Mouse (Mus musculus) megakaryocyte progenitor cell, adult 5-6 weeks (primary cell): ENCODE data around the gene Pyurf. TPM values are rescaled to one million over a fixed set of nuclear protein-coding genes. Genes with fewer than 3 reads are reported as not detected.

ENCODE experiments used
- ATAC-seq: replicated peaks from 2 replicates; pipeline ENCODE4 v1.8.0; 2016; ENCODE audit warnings: mild to moderate bottlenecking, moderate TSS enrichment, inconsistent platforms; ENCODE audit not compliant: poor library complexity
- total RNA-seq, 2 experiments: library from RNA; stranded (forward) in 1 of 2; stranded (reverse) in 1 of 2; fragments of 157-497, 149-512 nt in 1 of 2; fragments of 200-1000 nt in 1 of 2; gene quantifications; 2 replicates each; pipeline versions ENCODE4 v1.2.3 to v1.2.4; 2015 to 2017

Gene Pyurf
- total RNA-seq (2015): 7.3 and 8.8 TPM in 2 replicates
- 13.1 and 15.8 TPM in 2 replicates for total RNA-seq (2017)

DNA sequence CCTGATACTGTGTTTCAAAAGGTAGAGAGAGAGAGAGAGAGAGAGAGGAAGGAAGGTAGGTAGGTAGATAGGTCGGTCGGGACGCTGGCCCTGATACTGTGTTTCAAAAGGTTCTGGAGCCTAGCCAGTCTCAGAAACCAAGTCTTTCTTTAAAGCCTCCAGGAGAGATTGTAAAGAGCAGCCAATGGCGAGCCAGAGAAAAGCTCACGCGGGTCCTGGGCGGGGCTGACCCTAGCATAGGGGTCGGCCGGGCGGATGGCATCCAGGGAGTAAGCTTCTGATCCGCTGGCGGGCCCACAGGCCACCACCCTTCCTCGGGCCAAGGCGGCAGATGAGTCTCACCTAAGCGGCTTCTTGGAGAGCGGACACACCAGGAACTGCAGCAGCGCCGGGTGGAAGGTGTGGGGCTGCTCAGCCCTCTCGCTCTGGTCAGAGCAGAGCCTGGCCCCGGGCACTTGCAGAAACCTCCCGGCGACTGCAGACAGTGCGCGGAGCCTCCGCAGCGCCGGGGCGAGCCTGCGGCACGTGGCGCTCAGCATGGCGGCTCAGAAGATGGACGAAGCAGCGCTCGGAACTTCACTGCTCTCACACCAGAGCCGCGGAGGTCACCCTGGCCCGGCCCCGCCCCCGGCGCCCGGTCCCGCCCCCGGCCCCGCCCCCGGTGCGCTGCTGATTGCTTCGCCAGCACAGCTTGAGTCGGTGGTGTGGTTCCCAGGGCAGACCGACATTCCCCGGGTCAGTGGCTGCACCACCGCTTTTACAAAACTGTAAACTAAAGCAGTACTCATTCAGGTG is at the start of gene Pyurf:
Gene Pyurf (minus strand): TSS at position 612 of the 795 bp plus-strand sequence.
- ATAC-seq: peak; percentile 95

DNA sequence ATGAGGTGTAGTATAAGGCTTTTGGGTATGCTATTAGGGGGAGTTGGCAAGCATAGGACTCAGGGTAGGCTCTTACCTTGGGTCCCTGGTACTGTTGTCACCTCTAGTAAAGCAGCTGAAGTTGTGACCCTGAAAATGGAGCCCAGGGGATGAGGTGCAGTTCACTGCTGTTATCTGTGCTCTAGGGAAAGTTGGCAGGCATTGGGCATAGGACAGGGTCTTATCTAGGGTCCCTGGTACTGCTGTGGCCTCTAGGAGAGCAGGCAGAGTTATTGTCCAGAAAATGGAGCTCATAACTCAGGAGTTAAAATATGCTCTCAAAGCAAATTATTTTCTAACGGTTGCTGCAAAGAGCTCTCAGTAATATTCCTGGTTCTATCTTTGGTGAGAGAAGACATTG is 29.5 kb upstream of the Pyurf start:
- ATAC-seq: peak; percentile 61

DNA sequence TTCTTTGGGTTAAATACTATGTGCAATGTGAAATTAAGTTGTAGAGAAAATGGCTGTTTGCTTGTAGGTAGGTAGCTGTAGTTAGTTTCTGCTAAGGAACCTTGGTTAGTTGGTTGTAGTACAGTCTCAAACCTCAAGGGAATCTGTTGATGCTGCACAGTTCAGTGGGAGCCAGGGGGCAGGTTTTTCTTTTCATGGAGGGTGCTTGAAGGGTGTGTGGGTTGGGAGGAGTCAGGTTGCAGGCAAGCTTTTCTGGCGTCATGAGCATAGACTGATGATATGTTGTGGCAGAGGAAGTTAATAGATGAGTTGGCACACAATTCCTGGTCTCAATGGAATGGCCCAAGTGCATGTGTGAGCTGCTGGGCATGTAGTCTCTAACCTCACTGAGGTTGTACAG is 19.8 kb upstream of the Pyurf start:
- ATAC-seq: peak; percentile 85

DNA sequence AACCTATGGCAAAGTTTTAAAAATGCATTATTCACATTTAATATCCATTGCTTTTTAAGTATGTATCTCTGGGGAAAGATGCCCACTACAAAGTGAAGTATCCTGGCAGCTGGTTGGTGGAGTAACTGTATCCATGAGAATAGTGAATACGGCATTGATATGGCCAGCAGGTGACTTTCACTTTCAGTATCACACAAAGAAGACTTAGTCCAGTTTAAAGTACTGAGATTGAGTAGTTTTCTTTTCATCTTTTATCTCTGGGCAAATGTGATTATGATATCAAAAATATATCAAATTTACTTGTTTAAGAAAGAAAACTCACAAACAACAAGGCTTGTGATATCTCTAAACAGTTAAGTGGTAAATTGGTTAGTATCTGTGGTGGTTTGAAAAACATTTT is 14.8 kb upstream of the Pyurf start:
- peak; percentile 24; the same call in 1 of the 2 replicates for ATAC-seq

DNA sequence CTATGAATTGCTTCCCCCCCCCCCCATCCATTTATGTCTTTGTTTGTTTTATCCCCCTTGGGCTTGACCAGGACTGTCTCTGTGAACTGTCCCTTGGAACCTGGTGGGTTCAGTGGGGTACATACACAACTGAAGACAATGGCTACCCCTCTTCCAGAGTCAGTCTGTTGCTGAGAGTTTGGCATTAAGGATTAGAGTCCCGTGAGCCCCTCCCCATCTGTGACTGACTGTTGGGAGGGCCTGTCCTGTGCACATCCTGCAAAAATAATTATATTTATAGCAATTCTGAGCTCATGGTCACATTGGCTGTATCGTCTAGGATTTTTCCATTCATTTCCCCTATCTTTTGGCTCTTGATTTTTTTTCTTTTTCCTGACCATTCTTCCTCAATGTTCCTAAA is 11.8 kb upstream of the Pyurf start:
- no peak for ATAC-seq

DNA sequence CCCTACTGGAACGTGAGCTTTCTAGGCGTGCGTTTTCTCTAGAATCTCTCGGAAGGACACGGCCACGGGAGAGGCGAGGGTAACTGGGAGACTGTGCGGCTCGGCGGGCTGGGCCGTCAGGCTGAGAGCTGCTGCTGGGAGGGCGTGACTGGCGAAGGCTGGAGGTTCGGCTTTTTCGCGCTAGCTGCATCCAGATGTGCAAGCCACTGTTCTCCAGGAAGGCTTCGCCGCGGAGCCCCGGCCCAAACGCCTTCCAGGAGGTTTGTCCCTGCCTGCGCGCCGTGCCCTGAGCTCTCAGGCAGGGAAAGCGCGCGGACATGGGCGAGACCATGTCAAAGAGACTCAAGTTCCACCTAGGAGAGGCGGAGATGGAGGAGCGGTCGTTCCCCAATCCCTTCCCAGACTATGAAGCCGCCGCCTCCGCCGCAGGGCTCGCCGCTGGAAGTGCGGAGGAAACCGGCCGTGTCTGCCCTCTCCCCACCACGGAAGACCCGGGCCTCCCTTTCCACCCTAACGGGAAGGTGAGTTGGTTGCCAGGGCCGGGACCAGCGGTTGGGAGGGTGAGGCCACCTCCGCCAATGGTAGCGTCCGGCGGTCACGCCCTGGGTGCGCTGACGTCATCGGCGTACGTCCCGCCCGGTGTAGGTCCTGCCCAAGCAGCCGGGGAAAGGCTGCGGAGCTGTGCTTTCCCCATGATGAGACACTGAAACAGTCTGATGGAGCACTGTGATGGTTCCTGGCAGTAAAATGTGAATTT is 11.0 kb upstream of the Pyurf start:
- ATAC-seq: peak; percentile 89

DNA sequence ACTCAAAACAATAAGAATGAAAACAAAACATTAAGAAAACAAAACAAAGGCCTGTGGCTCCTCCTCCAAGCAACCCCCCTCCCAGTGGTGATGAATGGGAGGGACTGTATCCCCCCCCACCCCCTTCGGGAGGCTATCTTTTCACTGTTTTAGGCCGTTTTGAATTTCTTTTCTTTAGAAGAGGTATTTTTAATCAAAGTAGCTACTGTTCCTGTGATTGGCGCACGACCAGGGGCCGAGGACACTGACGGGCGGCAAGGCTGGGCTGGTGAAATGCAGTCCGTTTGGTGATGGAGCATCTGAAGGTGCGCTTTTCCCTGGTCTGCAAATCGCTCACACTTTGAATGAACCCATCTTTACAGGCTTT is 10.5 kb upstream of the Pyurf start, which contains the start of gene Lancl2:
Gene Lancl2 (plus strand): TSS at position 165 of the 367 bp plus-strand sequence.
- peak; percentile 21 for ATAC-seq

DNA sequence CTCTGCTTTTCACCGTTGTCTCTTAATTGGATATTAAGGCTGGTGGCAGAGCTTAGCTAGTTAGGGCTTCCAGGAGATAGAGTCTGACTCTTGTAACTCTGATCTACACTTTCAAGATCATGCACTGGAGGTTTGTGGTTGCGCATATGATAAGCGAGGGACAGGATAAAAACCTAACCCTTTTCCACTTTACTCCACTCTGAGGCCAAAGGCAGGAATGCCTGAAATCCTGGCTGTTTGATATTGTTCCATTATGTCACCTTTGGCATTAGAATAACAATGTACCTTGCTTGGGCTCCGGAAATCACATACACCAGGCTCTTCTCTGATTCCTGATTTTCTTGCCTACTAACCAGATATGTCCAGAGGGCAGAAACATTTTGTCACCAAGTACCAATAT is 9.8 kb upstream of the Pyurf start:
- ATAC-seq: no peak

DNA sequence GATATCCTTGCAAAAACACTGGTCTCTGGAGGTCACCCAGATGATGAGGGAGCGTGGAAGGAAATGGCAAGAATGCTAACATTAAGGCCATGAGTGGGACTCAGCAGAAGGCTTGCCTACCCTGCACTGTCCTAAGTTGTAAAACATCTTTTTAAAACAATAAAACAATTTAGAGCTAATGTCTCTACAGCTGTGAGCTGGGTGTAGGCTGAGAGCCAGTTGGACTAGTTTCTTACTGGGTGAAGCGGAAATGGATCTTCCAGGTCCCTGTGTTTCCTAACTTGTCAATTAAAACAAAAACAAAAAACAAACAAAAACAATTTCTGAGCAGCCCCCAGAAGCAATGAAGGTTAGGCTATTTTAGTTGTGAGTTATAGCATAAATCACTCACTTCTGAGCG is 1.2 kb upstream of the Pyurf start:
- ATAC-seq: no peak

DNA sequence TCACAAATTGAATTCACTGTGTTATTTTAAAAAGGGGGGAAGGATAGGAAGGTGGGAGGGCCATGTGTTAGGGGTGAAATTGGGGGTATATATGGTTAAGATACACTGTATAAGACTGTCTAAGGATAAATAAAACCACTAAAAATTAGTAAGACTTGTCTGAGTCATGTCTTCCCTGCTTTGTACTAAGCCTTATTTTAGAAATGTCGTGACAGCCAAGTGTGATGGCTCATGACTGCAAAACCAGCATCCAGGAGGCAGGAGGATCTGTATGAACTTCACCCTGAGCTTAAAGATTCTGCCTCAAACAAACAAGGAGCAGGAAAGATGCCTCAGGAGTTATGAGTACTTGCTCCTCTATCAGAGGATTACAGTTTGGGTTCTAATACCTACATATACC is 7.7 kb downstream of the Pyurf start:
- no peak for ATAC-seq

DNA sequence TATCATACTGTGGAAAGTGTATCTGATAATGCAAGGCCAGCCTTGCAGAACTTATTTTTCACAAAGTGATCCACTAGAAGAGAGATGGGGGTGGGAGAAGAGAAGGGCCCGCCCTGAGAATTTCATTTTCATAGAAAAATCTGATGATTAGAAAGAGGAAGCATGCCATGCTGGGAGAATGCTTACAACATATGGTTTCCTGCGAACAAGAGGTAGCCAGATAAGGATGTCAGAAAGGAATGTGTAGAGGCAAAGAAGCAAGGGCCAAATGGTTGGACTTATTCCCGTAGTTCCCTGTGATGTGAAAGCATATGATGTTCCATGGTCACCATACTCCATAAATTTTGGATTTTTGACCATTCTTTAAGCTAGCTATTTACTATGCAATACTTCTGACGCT is 30.6 kb downstream of the Pyurf start:
- ATAC-seq: peak; percentile 65

DNA sequence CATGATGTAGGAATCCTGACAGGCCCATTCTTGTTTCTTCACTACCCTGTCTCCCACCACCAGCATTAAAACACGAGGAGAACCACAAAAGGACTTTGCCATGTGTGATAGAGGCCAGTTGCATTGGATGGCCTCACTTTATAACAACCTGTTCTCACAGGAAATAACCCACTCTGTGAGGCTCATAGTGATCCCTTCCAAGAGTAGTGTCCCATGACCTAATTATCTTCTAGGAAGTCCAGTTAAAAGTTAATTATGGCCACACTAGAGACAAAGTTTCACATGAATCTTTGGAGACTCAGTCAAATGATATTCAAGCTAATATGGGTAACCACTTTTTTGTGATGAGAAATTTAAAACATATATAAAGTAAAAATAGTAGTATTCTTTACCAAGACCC is 44.6 kb downstream of the Pyurf start:
- ATAC-seq: no peak

DNA sequence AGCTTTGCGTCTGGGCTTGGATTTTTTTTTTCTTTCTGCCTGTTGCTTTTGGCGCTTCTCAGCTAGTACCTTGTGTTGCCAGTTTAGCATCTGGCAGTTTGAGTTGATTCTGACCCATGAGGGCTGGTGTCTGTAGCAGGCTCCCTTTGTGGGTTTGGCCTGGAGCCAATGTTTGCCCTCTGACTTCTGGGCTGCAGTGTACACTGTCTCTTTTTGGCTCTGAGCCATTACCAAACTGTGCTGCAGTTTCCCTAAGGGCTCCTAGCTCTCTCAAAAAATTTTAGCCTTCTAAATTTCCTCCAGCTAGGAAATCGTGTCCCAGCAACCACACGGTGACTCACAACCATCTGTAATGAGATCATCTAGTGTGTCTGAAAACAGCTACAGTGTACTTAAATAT is 50.1 kb downstream of the Pyurf start:
- peak; percentile 93 for ATAC-seq

DNA sequence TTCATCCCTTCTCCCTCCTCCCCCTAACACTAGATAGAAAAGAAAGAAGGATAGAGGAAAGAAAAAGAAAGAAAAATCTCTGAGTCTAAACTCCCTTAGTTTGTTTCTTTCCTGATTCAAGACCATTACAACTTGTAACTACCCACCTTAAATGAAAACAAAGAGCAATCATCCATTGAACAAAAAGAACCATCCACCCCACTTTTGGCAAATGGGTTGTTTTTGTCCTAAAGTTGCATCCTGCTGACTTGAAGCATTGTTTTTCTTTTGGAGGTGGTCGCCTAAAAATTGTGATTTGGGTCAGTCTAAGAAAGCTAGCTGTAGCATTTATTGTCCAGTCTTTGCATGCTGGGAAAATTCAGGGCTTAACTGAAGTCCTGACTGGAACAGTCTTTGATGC is 52.3 kb downstream of the Pyurf start:
- no peak for ATAC-seq

Other genes with a start within 250 kb of the Pyurf start
- gene Ppm1k, start 156.6 kb downstream of the Pyurf start, total RNA-seq (2015): 5.3 TPM in 2 replicates
- 8.0 and 18.4 TPM in 2 replicates for gene Ppm1k, start 156.6 kb downstream of the Pyurf start, total RNA-seq (2017)
- gene Herc6, start 111.1 kb downstream of the Pyurf start, total RNA-seq (2015): 13.0 and 14.9 TPM in 2 replicates
- 12.0 and 16.6 TPM in 2 replicates for gene Herc6, start 111.1 kb downstream of the Pyurf start, total RNA-seq (2017)
- gene Lancl2, start 10.5 kb upstream of the Pyurf start, total RNA-seq (2015): 30.8 and 41.8 TPM in 2 replicates
- gene Lancl2, start 10.5 kb upstream of the Pyurf start, total RNA-seq (2017): 39.5 and 43.0 TPM in 2 replicates
- gene Vopp1, start 133.1 kb upstream of the Pyurf start, total RNA-seq (2015): 10.0 and 12.0 TPM in 2 replicates
- gene Vopp1, start 133.1 kb upstream of the Pyurf start, total RNA-seq (2017): 10.1 and 14.5 TPM in 2 replicates
- not detected in 2 replicates for gene Vmn1r21, start 158.3 kb upstream of the Pyurf start, total RNA-seq (2015)
- not detected in 2 replicates for gene Vmn1r21, start 158.3 kb upstream of the Pyurf start, total RNA-seq (2017)
- not detected in 2 replicates for gene Vmn1r22, start 215.9 kb upstream of the Pyurf start, total RNA-seq (2015)
- not detected in 2 replicates for gene Vmn1r22, start 215.9 kb upstream of the Pyurf start, total RNA-seq (2017)
- gene Vmn1r23, start 234.8 kb upstream of the Pyurf start, total RNA-seq (2015): not detected in 2 replicates
- gene Vmn1r23, start 234.8 kb upstream of the Pyurf start, total RNA-seq (2017): not detected in 2 replicates